ENCODE assay signal across 8 mouse cellular contexts in the genomic region with DNA sequence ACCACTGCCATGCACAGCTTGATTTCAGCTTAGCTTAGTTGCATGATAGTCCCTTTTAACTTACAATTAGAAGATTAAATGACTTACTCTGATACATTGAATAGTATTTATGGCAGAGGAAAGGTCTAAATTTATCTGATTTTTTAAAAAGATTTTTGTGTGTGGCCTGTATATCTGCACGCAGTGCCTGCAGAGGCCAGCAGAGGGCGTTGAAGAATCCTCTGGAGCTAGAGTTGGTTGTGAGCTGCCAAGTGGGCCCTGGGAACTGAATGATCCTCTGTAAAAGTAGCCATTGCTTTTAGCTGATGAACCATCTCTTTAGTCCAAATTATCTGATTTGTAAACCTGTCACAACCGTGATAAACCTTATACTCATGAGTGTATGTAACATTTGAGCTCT. TPM values are rescaled to one million over a fixed set of nuclear protein-coding genes. Genes with fewer than 3 reads are reported as not detected.
A peak's percentile ranks its signal among the peaks of the same experiment; 100 is the strongest.
DNase-seq lines count a peak whose midpoint lies in the region; TF ChIP-seq lines count a peak whose summit lies in the region.

No protein-coding gene starts in this region.

- TF ChIP-seq POLR2A in brain, embryonic 14.5 days (IDR thresholded peaks at IDR 0.05; ENCODE audit: borderline replicate concordance, extremely low read depth, insufficient read depth, insufficient read length, poor library complexity, severe bottlenecking): no peak

- peak; percentile 22 to 49 for DNase-seq in adrenal gland, adult (ENCODE audit: inconsistent age in 2 of 2, low spot score in 1 of 2)
- DNase-seq in adrenal gland, adult 8-10 months: no peak
- DNase-seq in left cerebral cortex, adult 2 months (ENCODE audit: extremely low spot score in 1 of 2, low spot score in 2 of 2): no peak
- no peak for DNase-seq in left cerebral cortex, adult 18-20 months (ENCODE audit: low spot score in 2 of 2)
- peak; percentile 24 for DNase-seq in brain, embryonic 14.5 days (ENCODE audit: low read depth)
- peak; percentile 39 to 51 for DNase-seq in kidney, postnatal 4 days
- DNase-seq in thymus, postnatal 0 days (ENCODE audit: low spot score): peak; percentile 78
- DNase-seq in right cerebral cortex, adult 18-20 months: no peak

- no peak overlapping the region for H3K4me3 ChIP-seq in left cerebral cortex, adult 2 months

- peak; percentile 44 for TF ChIP-seq CTCF in left cerebral cortex, adult 2 months (IDR thresholded peaks at IDR 0.05)
- TF ChIP-seq CTCF in brain, embryonic 14.5 days (IDR thresholded peaks at IDR 0.05; ENCODE audit: borderline replicate concordance, extremely low read depth, insufficient read depth, insufficient read length): peak; percentile 62; the same call in 1 of the 2 replicates

- H3K27ac ChIP-seq in left cerebral cortex, adult 2 months: no peak overlapping the region

- intact Hi-C loops in left cerebral cortex, adult 2 months (cut with DNase I): no loop called here

RNA-seq across cellular contexts. Expression of gene Smyd1, which starts 23.3 kb away (rescaled TPM):
- total RNA-seq in adrenal gland, adult 8-10 months (2022): under 1 TPM in 3 of 4 experiments, not detected in 1; 0.13 to 0.23 (median 0.21) TPM
- total RNA-seq in left cerebral cortex, adult 2 months (2021): under 1 TPM; 0.61 to 0.72 TPM
- under 1 TPM; 0.16 to 0.70 TPM for total RNA-seq in left cerebral cortex, adult 18-20 months (2021)
- polyA plus RNA-seq in brain, embryonic 14.5 days (2012; rRNA removed): 0.85 and 0.88 TPM in 2 replicates
- polyA plus RNA-seq in thymus, postnatal 0 days (2015; fragmentation: Nextera tagmentation; extraction: Ambion mirVana): 2.3 and 3.7 TPM in 2 replicates

RNA-seq across cellular contexts. Expression of gene Cd8b1, which starts 23.8 kb away (rescaled TPM):
- under 1 TPM in 3 of 4 experiments, not detected in 1; 0.31 to 0.32 (median 0.31) TPM for total RNA-seq in adrenal gland, adult 8-10 months (2022)
- not detected for total RNA-seq in left cerebral cortex, adult 2 months (2021)
- total RNA-seq in left cerebral cortex, adult 18-20 months (2021): not detected
- polyA plus RNA-seq in brain, embryonic 14.5 days (2012; rRNA removed): not detected in 2 replicates
- 1,203 and 1,244 TPM in 2 replicates for polyA plus RNA-seq in thymus, postnatal 0 days (2015; fragmentation: Nextera tagmentation; extraction: Ambion mirVana)

RNA-seq across cellular contexts. Expression of gene Krcc1, which starts 27.3 kb away (rescaled TPM):
- total RNA-seq in adrenal gland, adult 8-10 months (2022): 10 to 100 TPM; 57.0 to 69.2 (median 65.6) TPM
- 10 to 100 TPM; 12.2 to 13.1 TPM for total RNA-seq in left cerebral cortex, adult 2 months (2021)
- total RNA-seq in left cerebral cortex, adult 18-20 months (2021): 10 to 100 TPM; 14.2 to 15.9 TPM
- polyA plus RNA-seq in brain, embryonic 14.5 days (2012; rRNA removed): 9.3 and 11.1 TPM in 2 replicates
- 92.6 and 98.4 TPM in 2 replicates for polyA plus RNA-seq in thymus, postnatal 0 days (2015; fragmentation: Nextera tagmentation; extraction: Ambion mirVana)

Comparison
In these comparisons a context has a peak if more than half of its experiments do, and no peak if none do; other contexts are left out.
1. DNase-seq: peak in adrenal gland, adult (2 of 2), brain, embryonic 14.5 days (single experiment), kidney, postnatal 4 days (2 of 2) and thymus, postnatal 0 days (single experiment); none in adrenal gland, adult 8-10 months (single experiment), left cerebral cortex, adult 2 months (0 of 2), left cerebral cortex, adult 18-20 months (0 of 2) and right cerebral cortex, adult 18-20 months (single experiment).